Mouse (Mus musculus) layer of hippocampus, postnatal 10 days (tissue): ENCODE results near the gene Ptprb. TPM values are rescaled to one million over a fixed set of nuclear protein-coding genes. Genes with fewer than 3 reads are reported as not detected.

Experiments
- DNase-seq, 2 experiments: peaks; one replicate each; pipeline ENCODE4 v3.0.0; 2021; ENCODE audit warnings: low spot score in 2 of 2
- total RNA-seq, 2 experiments: library from RNA; stranded (reverse); gene quantifications; 2 replicates each; pipeline ENCODE4 v1.2.3; 2021

The Ptprb gene
- total RNA-seq, 2 experiments from 2014 or later: 18.8 to 19.9 TPM

GRCm38 (mm10) chr10:116418121-116418726 is 142.9 kb downstream of the Ptprb start:
- DNase-seq: no peak

- no peak for DNase-seq
These were observed 145.7 kb downstream of the Ptprb start for GRCm38 (mm10) chr10:116420976-116421375.

- no peak for DNase-seq
These were observed 147.2 kb downstream of the Ptprb start for GRCm38 (mm10) chr10:116422551-116422950.

- no peak for DNase-seq
These were observed 149.6 kb downstream of the Ptprb start for GRCm38 (mm10) chr10:116424921-116425320.

- no peak for DNase-seq
These were observed 150.9 kb downstream of the Ptprb start for GRCm38 (mm10) chr10:116426176-116426575.

- peak; percentile 26 to 30 for DNase-seq
These were observed 152.9 kb downstream of the Ptprb start for GRCm38 (mm10) chr10:116428026-116428780.

GRCm38 (mm10) chr10:116432421-116432820 is 157.1 kb downstream of the Ptprb start:
- no peak for DNase-seq

- no peak for DNase-seq
These were observed 160.1 kb downstream of the Ptprb start for GRCm38 (mm10) chr10:116435455-116435854.

Other genes with a start within 250 kb of the Ptprb start
- gene 4933416C03Rik, start 161.6 kb upstream of the Ptprb start, total RNA-seq: not detected
- gene Kcnmb4, start 198.4 kb downstream of the Ptprb start, total RNA-seq: 10 to 100 TPM; 80.0 to 80.3 TPM